Comparison of ENCODE assay signal across 21 mouse cellular contexts in genomic region chr13:96728289-96728688, GRCm38 (mm10). TPM values are rescaled to one million over a fixed set of nuclear protein-coding genes. Genes with fewer than 3 reads are reported as not detected.
"Had no signal": no experiment of that assay in that cellular context is flagged by ENCODE, and none has a peak within 500 bp of the region (broad histone marks: within the 10 kb centered on the region; RNA-seq: fewer than 3 reads in every experiment).

No protein-coding gene starts in this region.

- DNase-seq: lung, adult 18-20 months; lung, embryonic 14.5 days; lung, postnatal 10 days; lung, postnatal 4 days; midbrain, embryonic 14.5 days; right cerebral cortex, postnatal 14 days; thymus, adult 2 months; thymus, postnatal 25 days; thymus, postnatal 4 days had no signal

RNA-seq across cellular contexts. Expression of gene Ankrd31, which starts 19.8 kb away (rescaled TPM):
- total RNA-seq: megakaryocyte, adult 5-6 weeks; megakaryocyte-erythroid progenitor cell, adult 5-6 weeks; neutrophil, adult 5-6 weeks had no signal
- polyA plus RNA-seq: lung, embryonic 14.5 days; lung, embryonic 16.5 days; midbrain, embryonic 10.5 days; myocyte; neural tube, embryonic 12.5 days; neural tube, embryonic 14.5 days; spleen, adult 2 months; stomach, embryonic 15.5 days; stomach, postnatal 0 days; thymus, adult 2 months; urinary bladder, adult 2 months had no signal
